Mouse (Mus musculus) cortical plate, adult 2 months (tissue): ENCODE results near the gene Mpv17l2. TPM values are rescaled to one million over a fixed set of nuclear protein-coding genes. Genes with fewer than 3 reads are reported as not detected.
A peak's percentile ranks its signal among the peaks of the same experiment; 100 is the strongest.

Experiments used
- H3K27ac ChIP-seq: fragments of 200-500 bp; 2 replicates; pipeline ENCODE4 v1.5.1; 2012; ENCODE audit warnings: low read length, control low read depth, inconsistent platforms; ENCODE audit not compliant: insufficient read depth
- H3K4me1 ChIP-seq: fragments of 200-500 bp; 2 replicates; pipeline ENCODE4 v1.6.1; 2011; ENCODE audit warnings: low read length; ENCODE audit not compliant: control insufficient read depth, insufficient read depth
- H3K4me3 ChIP-seq: fragments of 200-500 bp; 2 replicates; pipeline ENCODE4 v1.5.1; 2011; ENCODE audit warnings: mild to moderate bottlenecking, low read length, control low read depth; ENCODE audit not compliant: insufficient read depth
- CTCF ChIP-seq: fragments of 200-500 bp; IDR thresholded peaks from 2 replicates; pipeline ENCODE4 v1.5.1; 2011; ENCODE audit warnings: mild to moderate bottlenecking, control low read depth, low read length; ENCODE audit not compliant: insufficient read depth; ENCODE audit errors: extremely low read depth
- POLR2A ChIP-seq: fragments of 200-500 bp; IDR thresholded peaks from 2 replicates; pipeline ENCODE4 v1.6.1; 2011; ENCODE audit warnings: mild to moderate bottlenecking, low read length, control low read depth; ENCODE audit not compliant: insufficient read depth; ENCODE audit errors: extremely low read depth
- polyA plus RNA-seq: library from polyadenylated mRNA; depleted of rRNA; stranded (reverse); fragments of >200 nt; gene quantifications from 2 replicates; pipeline ENCODE4 v1.2.3, GENCODE M21; 2012

Mpv17l2 gene
- polyA plus RNA-seq, 1 experiment, result 59.2 TPM

DNA sequence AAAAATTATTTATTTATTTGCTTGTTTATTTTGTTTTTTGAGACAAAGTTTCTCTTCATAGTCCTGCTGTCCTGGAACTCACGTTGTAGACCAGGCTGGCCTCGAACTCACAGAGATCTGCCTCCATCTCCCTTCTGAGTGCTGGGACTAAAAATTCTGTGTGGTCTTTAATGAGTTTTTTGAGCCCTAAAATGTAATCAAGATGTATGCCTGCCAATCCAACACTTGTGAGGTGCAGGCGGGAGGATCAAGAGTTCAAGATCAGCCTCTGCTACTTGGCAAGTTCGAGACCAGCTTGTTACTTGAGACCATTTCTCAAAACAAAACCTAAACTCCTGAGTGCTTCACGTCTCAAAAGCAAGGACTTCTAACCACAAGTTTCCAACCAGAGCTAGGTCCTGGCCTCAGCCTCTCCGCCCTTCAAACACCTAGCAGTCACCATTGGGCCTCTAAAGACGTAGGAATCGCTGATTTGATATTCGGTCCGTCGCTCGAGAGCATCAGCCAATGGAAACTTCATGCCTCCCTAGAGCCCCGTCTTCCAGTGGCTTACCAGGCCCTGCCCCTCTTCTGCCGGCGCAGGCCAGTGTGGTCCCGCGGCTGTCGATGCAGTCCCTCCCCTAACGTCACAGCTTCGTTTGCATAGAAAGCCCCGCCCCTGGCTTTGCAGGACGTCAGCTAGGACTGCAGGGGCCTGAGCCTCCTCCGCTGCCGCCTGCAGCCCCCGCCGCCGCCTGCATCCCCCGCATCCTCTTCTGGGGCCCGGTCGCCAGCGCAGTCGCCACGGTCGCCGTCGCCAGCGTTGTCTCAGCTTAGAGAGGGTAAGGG lies 6.5 kb downstream of the Mpv17l2 start, which contains the start of gene Rab3a:
TSS of gene Rab3a (plus strand) at position 637 of the 828 bp plus-strand sequence.
- peaks cover 6% of the 10 kb centered on the region for H3K4me1 ChIP-seq

DNA sequence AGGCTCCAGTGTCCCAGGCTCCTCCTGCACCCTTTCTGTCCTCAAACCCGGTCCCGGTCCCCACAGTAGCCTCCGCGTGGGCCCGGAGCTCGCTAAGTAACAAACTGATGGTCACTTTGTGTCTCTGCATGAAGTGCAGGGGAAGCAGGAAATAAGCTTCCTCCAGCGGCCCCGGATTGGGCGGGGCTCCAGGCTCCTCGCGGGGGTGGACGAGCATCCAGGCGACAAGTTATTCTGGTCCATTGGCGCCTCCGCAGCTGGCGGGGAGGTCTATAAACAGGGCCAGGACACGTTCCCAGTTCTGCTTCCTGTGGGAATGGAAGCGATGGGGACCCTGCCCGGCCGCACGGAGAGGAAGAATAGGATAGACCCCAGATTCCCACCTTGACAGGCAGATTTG lies 7.6 kb downstream of the Mpv17l2 start:
- H3K27ac ChIP-seq, result peak overlapping the region; percentile 96

More for the DNA sequence above, 6.5 kb downstream of the Mpv17l2 start, which contains the start of gene Rab3a:
- H3K27ac ChIP-seq, result peak within 1 kb of the TSS; percentile 96
- peak within 1 kb of the TSS; percentile 86 for H3K4me3 ChIP-seq
- TF ChIP-seq POLR2A (peak; percentile 70; the same call in 1 of the 2 replicates), CTCF (no peak)

DNA sequence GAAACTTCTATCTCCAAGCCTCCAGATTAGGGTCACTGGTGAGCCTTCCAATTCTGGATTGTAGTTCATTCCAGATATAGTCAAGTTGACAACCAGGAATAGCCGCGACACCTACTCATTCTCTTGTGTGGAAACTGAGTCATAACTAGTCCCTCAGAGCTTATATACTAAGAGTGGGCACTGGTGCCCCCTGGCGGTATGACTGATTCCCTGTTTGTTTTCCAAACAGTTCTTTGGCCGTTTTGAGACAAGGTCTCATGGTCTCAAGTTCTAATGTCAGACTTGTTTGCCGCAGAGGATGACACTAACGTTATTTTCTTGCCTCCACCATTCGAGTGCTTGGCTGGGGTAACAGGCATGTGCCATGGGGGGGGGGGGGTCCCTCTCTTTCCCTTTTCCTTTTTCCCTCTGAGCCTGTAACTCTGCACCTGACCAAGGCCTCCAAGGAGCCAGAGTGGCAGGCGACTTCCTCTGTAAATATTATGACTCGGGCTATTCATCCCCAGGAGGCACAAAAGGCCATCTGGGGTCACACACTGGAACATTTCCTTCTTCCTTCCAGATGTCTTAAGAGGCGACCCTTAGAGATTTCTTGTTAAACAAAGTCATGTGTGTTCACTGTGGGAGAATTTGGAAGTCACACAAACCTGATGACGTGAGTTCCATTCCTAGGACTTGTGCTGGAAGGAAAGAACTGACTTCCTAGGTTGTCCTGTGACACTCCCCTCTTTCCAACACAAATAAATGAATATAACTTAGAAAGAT lies 8.6 kb downstream of the Mpv17l2 start:
- H3K27ac ChIP-seq, result peak overlapping the region; percentile 96; the same call in 1 of the 2 replicates
- TF ChIP-seq CTCF (peak; percentile 65), POLR2A (no peak)

More for the DNA sequence above, 7.6 kb downstream of the Mpv17l2 start:
- TF ChIP-seq POLR2A (0 out of 2 replicates have a peak, but pooled peaks have one; percentile 49), CTCF (no peak)
- no peak overlapping the region for H3K4me3 ChIP-seq
- H3K4me1 ChIP-seq, result peaks cover 4% of the 10 kb centered on the region; the same call in 1 of the 2 replicates

DNA sequence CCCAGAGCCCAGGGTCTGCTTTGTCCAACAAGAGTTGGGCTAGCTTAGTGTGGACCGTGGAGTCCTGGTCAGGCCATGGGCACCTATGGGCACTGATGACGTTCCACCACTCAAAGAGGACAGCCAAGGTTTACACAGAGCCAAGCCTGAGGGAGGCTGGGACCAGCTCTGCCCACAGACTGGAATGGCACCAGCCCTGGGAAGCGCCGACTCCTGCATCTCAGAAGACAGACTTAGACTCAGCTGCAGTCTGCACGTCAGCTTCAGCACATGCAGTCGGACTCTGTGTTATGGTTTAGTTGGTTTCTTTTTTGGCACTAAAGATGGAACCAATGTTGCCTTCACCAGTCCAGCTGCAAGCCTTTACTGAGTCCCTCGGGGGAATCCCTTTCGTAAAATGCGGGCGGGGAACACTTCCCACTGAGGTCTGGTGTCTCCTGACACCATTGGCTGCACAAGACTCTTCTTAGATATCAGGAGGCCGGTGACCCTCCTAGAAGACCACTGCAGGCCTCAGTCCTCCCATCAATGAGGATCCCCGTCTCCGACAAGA lies 10.5 kb downstream of the Mpv17l2 start:
- Histone ChIP-seq H3K27ac (no peak overlapping the region), H3K4me3 (no peak overlapping the region), H3K4me1 (peaks cover 4% of the 10 kb centered on the region; the same call in 1 of the 2 replicates)
- TF ChIP-seq POLR2A, result no peak
- TF ChIP-seq CTCF, result no peak

More for the DNA sequence above, 8.6 kb downstream of the Mpv17l2 start:
- Histone ChIP-seq H3K4me1 (peaks cover 4% of the 10 kb centered on the region; the same call in 1 of the 2 replicates), H3K4me3 (no peak overlapping the region)

DNA sequence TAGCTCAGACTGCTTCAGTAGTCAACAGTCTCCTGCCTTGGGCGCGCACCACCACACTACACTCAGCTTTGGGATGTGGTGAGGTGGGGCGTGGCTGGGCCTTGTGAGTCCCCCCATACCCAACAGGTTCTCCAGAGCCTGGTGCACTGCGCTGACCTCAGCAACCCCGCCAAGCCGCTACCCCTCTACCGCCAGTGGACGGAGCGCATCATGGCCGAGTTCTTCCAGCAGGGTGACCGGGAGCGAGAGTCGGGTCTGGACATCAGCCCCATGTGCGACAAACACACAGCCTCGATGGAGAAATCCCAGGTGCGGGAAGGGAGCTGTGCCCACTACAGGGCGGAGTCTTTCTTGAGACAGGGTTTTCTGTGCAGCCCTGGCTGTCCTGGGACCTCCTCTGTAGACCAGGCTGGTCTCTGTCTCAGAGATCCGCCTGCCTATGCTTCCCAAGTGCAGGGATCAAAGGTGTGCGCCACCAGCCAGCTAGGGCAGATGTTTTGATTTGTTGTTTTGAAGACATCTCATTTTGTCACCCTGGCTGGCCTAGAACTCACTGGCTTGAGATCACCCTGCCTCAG lies 11.6 kb downstream of the Mpv17l2 start:
- Histone ChIP-seq H3K4me3 (no peak overlapping the region), H3K4me1 (peaks cover 4% of the 10 kb centered on the region; the same call in 1 of the 2 replicates), H3K27ac (no peak overlapping the region)
- TF ChIP-seq CTCF (no peak), POLR2A (no peak)

DNA sequence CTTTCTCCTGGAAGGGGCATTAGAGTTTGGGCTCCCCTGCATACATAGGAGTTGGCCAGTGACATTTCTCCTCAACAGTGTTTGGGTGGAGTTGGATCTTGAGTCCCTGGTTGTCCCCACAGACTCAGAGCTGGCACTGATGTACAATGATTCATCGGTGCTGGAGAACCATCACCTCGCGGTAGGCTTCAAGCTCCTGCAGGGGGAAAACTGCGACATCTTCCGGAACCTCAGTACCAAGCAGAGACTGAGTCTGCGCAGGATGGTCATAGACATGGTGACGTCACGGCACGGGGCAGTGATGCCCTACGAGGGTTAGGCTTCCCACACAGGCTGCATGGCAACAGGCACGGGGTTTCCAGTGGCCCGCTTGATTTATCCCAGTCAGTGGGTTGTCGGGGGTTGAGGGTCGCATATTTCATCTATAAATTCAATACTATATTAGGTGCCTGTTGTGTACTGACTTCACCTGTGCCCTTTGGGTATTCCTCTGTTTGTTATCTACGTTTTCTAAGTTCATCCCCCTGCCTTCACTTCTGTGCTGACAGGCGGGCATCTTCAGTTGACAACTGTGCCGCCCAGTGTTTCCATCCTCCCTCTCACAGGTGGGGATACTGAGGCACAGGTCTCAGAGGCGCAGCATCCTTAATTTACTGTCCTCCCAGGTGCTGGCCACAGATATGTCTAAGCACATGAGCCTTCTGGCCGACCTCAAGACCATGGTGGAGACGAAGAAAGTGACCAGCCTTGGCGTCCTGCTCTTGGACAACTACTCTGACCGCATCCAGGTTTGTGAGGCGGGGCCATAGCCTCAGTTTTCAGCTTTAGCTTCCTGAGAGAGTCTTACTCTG lies 12.3 kb downstream of the Mpv17l2 start:
- H3K27ac ChIP-seq, result no peak overlapping the region
- no peak overlapping the region for H3K4me3 ChIP-seq
- H3K4me1 ChIP-seq, result peaks cover 5% of the 10 kb centered on the region
- TF ChIP-seq POLR2A (no peak), CTCF (no peak)

DNA sequence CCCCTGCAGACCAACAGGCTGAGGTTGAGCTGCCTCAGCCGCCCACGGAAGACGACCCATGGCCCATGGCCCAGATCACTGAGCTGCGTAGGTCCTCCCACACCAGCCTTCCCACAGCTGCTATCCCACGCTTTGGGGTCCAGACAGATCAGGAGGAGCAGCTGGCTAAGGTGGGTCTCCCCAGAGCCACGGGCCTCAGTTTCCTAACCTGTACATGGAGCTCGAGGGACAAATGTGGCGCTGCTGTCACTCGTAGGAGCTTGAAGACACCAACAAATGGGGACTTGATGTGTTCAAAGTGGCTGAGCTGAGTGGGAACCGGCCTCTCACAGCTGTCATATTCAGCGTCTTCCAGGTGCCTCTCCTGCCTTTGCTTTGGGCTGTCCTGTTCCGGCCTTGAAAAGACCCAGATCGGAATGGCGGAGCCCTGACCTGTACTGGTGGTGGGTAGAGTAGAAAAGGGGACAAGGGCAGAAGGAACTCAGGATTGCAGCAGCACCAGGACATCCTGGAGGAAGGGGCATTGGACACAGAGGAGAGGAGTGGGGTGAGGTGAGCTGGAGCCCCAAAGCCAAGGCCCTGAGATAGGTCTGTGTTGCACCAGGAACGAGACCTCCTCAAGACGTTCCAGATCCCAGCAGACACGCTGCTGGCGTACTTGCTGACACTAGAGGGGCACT lies 13.4 kb downstream of the Mpv17l2 start:
- no peak for TF ChIP-seq POLR2A
- Histone ChIP-seq H3K4me1 (peaks cover 1% of the 10 kb centered on the region; the same call in 1 of the 2 replicates), H3K4me3 (no peak overlapping the region), H3K27ac (no peak overlapping the region)

DNA sequence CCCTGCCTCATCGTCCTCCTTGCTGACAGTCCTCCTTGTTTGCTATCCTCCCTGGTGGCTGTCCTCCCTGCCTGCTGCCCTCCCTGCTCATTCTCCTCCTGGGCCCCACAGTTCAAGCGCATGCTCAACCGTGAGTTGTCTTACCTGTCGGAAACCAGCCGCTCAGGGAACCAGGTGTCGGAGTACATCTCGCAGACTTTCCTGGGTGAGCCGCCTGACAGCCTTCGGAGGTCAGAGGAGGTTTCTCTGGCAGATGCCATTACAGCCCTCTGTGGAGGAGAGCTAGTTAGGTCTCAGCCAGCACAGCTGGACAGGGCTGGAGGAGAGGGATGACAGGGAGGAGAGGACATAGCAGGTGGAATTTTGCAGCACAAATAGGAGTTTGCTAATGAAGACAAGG lies 14.1 kb downstream of the Mpv17l2 start:
- TF ChIP-seq POLR2A, result no peak
- Histone ChIP-seq H3K27ac (no peak overlapping the region), H3K4me3 (no peak overlapping the region), H3K4me1 (peaks cover 1% of the 10 kb centered on the region; the same call in 1 of the 2 replicates)
